Mouse (Mus musculus) embryonic fibroblast, embryonic 13.5 days (primary cell): ENCODE measurements around the gene Osbpl6. TPM values are rescaled to one million over a fixed set of nuclear protein-coding genes. Genes with fewer than 3 reads are reported as not detected.

Source experiments
- H3K27ac ChIP-seq: 2 replicates; pipeline ENCODE4 v1.5.1; 2012; ENCODE audit warnings: low read length, control low read depth, inconsistent platforms; ENCODE audit not compliant: insufficient read depth
- H3K4me1 ChIP-seq: 2 replicates; pipeline ENCODE4 v1.6.1; 2011; ENCODE audit warnings: low read length; ENCODE audit not compliant: control insufficient read depth, insufficient read depth
- H3K4me3 ChIP-seq: 2 replicates; pipeline ENCODE4 v1.5.1; 2011; ENCODE audit warnings: mild to moderate bottlenecking, control low read depth, low read length; ENCODE audit not compliant: insufficient read depth
- CTCF ChIP-seq: IDR thresholded peaks from 2 replicates; pipeline ENCODE4 v1.5.1; 2011; ENCODE audit warnings: mild to moderate bottlenecking, control low read depth, low read length, moderate library complexity, borderline replicate concordance; ENCODE audit not compliant: insufficient read depth
- POLR2A ChIP-seq: IDR thresholded peaks from 2 replicates; pipeline ENCODE4 v1.6.1; 2011; ENCODE audit warnings: low read depth, mild to moderate bottlenecking, control low read depth, low read length, moderate library complexity
- polyA plus RNA-seq: library from polyadenylated mRNA; stranded (reverse); fragments of >200 nt; gene quantifications from 2 replicates; pipeline ENCODE4 v1.2.4, GENCODE M21; 2011; ENCODE audit warnings: low read depth; ENCODE audit not compliant: missing spikeins, insufficient read length

Osbpl6 gene
- polyA plus RNA-seq, 1 experiment, result 6.1 TPM

DNA sequence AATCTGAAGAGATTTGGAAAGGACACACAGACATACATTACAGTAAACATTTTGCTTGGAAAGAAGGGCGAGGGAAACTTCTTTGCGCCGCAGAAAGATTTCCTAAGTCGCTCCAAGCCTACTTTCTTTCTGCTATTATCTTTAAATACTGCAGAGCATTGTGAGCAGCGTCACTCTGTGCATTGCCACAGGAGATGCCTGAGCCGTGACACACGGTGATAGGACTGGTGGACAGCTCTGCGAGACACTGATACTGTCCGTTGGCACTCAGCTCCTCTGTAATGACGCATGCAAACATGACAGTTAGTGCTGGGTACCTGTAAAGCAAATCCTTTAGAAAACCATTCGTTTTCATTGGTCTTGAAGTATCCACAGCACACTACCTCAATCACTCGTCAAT, 224.0 kb downstream of the Osbpl6 start:
- no peak for TF ChIP-seq CTCF
- no peak for TF ChIP-seq POLR2A
- Histone ChIP-seq H3K4me1 (no peaks in the 10 kb centered on the region), H3K27ac (no peak overlapping the region), H3K4me3 (no peak overlapping the region)

DNA sequence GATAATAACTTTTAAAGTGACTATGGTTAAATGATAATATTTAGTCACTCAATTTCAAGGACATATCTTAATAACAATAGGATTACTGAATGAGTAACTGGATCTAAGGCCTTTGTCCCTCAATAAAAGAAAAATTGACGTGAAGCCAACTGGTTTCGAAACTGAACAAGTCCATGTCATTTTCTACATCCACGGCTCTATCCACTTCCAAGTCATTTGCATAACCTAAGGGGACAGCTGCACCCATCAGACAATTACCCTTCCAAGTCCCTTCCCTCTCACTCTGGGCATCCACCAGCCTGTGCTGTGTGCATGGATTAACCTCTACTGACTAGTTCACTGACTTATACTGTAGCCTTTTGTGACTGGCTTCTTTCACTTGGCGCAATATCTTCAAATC, 225.3 kb downstream of the Osbpl6 start:
- H3K4me3 ChIP-seq, result no peak overlapping the region
- no peak for TF ChIP-seq CTCF
- TF ChIP-seq POLR2A, result no peak
- H3K4me1 ChIP-seq, result no peaks in the 10 kb centered on the region
- H3K27ac ChIP-seq, result no peak overlapping the region

DNA sequence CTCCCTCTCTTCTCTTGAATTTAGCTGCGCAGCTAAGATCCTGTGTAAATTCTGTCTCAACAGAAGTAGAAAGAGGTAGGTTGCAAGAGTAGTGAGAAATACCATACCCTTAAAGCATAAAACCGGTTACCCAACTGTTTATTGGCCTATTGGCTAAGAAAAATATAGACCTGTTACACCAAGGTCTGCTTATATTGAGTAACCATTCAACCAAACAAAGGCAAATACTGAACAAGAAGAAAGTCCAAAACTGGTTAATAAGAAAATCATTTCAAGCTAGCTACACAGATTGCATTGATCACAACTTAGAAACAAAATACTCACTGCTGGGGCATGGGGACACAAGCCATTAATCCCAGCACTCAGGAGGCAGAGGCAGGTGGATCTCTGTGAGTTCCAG, 233.3 kb downstream of the Osbpl6 start:
- TF ChIP-seq CTCF, result no peak
- TF ChIP-seq POLR2A, result no peak

DNA sequence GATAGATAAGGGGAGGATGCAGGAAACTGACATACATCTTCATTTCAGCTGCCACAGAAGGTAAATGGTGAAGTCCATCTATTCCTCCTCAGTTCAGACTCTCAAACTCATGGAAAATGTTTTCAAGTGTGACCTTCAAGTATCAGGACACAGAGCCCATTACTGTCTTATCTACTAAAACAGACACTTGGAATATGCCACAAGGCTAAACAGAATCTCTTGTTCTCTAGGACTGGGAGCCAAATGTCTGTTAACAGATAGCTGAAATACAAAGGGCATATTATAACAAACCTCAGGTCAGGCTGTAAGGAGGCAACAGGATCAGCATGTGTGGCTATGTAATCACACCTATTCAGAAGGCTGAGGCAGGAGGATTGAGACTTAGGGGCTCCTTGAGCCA, 237.5 kb downstream of the Osbpl6 start:
- Histone ChIP-seq H3K4me3 (no peak overlapping the region), H3K4me1 (peaks cover 5% of the 10 kb centered on the region), H3K27ac (no peak overlapping the region)
- no peak for TF ChIP-seq CTCF
- TF ChIP-seq POLR2A, result no peak

More for the DNA sequence above, 233.3 kb downstream of the Osbpl6 start:
- Histone ChIP-seq H3K27ac (no peak overlapping the region), H3K4me3 (no peak overlapping the region), H3K4me1 (no peaks in the 10 kb centered on the region)

DNA sequence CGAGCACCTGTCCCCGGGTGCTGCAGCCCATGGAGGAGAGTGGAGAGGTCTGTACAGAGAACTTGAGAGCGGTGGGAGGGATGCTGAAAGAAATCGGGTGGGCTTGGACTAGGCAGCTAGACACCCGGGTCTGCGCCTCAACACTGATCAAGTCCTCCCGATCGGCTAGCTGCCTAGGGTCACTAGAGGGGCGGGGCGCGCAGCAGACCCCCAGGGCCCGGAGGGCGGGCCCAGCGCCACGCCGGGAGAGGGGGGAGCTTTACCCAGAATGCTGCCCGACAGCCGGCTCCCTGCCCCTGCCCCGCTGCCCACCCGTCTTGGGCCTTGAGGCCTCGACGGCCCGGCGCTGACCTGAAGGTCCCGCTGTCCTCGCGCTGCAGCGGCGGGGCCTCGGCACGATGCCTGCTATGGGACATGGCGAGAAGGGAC, 241.1 kb downstream of the Osbpl6 start:
- H3K27ac ChIP-seq, result no peak overlapping the region
- peaks cover 6% of the 10 kb centered on the region for H3K4me1 ChIP-seq
- TF ChIP-seq CTCF, result no peak
- TF ChIP-seq POLR2A, result no peak
- H3K4me3 ChIP-seq, result peak overlapping the region; percentile 79

DNA sequence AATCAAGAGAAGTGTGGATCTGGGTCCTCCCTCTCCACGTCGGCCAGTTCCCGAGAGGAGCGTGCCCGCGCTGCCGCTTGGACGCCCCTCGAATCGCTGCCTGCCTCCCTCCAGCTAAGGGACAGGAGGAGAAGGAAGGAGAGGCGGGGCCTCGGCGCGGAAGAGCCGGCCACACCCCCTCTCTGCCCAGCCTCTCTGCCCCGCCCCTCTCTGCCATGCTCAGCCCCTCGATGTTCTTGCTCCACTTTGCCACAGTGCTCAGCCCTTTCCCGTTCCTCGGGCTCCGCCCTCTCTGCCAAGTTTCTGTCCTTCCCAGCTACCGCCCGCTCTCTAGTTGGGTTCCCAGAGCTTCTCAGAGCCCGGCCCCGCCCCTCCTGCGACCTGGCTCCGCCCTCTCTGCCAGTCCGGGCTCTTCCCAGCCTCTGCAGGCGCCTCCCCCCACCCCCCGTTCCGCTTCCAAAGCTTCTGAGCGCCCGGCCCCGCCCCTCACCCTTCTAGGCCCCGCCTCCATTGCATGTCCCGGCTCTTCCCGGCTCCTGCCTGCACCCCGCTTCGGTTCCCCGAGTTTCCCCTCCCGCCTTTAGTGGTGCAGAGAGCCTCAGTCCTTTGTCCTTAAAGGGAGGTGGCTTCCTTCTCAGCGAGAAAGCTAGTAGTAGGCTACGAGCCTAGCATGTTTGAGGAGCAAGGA, 241.7 kb downstream of the Osbpl6 start, which contains the start of the genes Prkra and Pjvk:
Gene Prkra, minus strand, starts transcription at position 133 of the 688 bp plus-strand sequence.
Gene Pjvk, plus strand, starts transcription at position 594 of the 688 bp plus-strand sequence.
- peak within 1 kb of the TSS; percentile 79 for H3K4me3 ChIP-seq
- TF ChIP-seq POLR2A (peak; percentile 96), CTCF (no peak)
- peaks cover 6% of the 10 kb centered on the region for H3K4me1 ChIP-seq
- peak within 1 kb of the TSS; percentile 75 for H3K27ac ChIP-seq

DNA sequence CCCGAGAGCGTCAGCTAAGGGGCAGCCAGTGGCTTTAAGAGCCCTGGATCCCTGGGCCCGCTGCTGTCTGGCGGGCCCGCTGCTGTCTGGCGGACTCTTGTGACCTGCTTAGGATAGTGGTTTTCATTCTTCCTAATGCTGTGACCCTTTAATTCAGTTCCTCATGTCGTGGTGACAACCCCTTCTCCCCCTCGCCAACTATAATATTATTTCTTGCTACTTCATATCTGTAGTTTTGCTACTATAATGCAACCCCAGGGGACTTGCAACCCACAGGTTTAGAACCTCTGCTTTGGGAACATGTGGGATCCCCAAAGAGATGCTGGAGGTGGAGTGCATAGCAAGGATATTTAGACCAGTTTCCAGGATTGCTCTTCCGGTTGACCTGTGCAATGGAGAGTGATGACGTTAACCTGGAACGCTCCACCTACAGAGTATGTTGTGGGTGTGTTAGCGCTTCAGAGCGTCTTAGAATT, 242.4 kb downstream of the Osbpl6 start:
- Histone ChIP-seq H3K4me1 (peaks cover 6% of the 10 kb centered on the region), H3K4me3 (no peak overlapping the region)

More for the DNA sequence above, 242.4 kb downstream of the Osbpl6 start:
- TF ChIP-seq POLR2A (no peak), CTCF (no peak)
- peak overlapping the region; percentile 75 for H3K27ac ChIP-seq

Other genes starting within 250 kb of the Osbpl6 start
- gene Pde11a, start 67.7 kb upstream of the Osbpl6 start, polyA plus RNA-seq, result 0.26 and 0.52 TPM in 2 replicates
- not detected in 2 replicates for gene Cyct, start 46.1 kb upstream of the Osbpl6 start, polyA plus RNA-seq
- 42.2 and 47.0 TPM in 2 replicates for gene Rbm45, start 36.5 kb upstream of the Osbpl6 start, polyA plus RNA-seq
- 29.2 and 35.1 TPM in 2 replicates for gene Prkra, start 241.5 kb downstream of the Osbpl6 start, polyA plus RNA-seq
- gene Pjvk, start 242.0 kb downstream of the Osbpl6 start, polyA plus RNA-seq, result not detected in 2 replicates